Mouse (Mus musculus): Measurements from ENCODE around the gene Esrrb.
A peak's percentile ranks its signal among the peaks of the same experiment; 100 is the strongest.

Gene Esrrb

GRCm38 (mm10) chr12:86422166-86422910 is 61.4 kb downstream of the Esrrb start:
- no peak for DNase-seq (ENCODE audit: low spot score)

DNA sequence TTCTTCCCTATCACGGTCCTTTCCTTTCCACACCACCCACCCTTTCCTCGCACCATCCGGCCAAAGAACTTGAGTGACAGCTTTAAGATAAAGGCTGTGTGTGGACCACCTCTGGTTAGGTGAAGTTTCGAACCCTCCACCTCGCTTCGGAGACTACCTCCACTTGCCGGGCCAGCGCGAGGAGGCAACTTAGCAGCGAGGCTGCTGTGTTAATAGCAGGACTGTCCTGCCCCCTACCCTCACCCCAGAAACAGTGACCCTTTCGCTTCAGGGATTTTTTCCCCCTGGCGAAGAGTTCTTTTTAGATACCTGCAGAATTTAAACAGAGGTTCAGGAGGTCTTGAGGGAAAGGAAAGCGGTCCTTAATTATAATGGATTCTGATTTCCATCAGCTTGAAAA is 62.2 kb downstream of the Esrrb start:
- no peak for DNase-seq (ENCODE audit: low spot score)

GRCm38 (mm10) chr12:86427585-86427984 is 66.7 kb downstream of the Esrrb start:
- DNase-seq (ENCODE audit: low spot score): no peak

GRCm38 (mm10) chr12:86431671-86432070 is 70.8 kb downstream of the Esrrb start:
- no peak for DNase-seq (ENCODE audit: low spot score)

DNA sequence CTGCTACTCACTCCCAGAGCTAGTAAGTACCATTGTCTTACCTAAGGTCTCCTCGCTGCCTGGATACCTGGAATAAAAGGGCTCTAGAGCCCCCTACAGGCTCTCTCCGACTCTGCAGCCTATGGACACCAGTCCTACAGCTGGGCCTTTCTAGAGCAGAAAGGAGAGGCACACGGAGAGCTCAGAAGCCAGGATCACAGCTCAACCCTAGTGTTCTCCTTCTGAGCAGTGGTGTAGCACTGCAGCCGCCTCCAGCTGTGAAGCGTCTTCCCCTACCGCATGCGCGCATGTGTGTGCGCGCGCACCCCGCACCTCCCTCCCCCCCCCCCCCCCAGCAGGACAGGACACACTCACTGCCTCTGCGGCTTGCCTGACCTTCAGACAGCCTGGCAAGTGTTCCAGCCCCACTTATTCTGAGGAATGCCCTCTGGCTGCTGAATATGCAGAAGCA is 72.5 kb downstream of the Esrrb start:
- peak; percentile 34 for DNase-seq (ENCODE audit: low spot score)

DNA sequence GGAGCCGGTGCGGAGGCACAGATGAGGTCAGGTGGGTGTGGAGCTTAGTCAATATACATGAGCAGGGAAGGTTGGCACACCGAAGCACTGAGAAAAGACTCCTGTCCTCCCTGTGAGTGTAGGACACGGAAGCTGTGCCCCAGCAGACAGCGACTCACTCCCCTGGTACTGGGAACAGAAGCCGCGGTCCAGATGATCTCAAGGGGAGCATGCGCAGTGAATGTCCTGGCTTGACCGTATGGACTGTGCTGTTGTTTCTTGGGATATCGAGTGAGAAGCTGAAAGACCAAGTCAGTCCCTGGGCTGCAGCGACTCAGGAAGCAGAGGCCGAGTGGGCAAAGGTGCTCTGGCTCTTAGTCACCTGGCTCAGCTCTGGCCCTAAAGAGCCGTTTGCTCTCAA is 74.7 kb downstream of the Esrrb start:
- DNase-seq (ENCODE audit: low spot score): no peak

DNA sequence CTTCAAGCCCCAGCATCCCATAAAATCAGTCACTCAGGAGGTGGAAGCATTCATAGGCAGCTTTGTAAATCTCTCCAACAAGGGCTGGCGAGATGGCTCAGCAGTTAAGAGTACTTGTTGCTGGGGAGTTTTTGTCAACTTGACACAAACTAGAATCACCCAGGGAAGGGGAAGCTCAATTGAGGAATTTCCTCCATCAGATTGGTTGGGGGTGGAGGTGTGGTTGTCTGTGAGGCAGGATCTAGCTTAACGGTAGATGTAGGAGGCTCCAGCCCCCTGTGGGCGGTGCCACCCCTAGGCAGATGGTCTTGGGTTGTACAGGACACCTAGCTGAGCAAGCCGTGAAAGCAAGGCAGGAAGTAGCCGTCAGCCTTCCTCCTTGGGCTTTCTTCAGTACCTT is 89.9 kb downstream of the Esrrb start:
- no peak for DNase-seq (ENCODE audit: low spot score)

GRCm38 (mm10) chr12:86455009-86455408 is 94.1 kb downstream of the Esrrb start:
- no peak for DNase-seq (ENCODE audit: low spot score)

DNA sequence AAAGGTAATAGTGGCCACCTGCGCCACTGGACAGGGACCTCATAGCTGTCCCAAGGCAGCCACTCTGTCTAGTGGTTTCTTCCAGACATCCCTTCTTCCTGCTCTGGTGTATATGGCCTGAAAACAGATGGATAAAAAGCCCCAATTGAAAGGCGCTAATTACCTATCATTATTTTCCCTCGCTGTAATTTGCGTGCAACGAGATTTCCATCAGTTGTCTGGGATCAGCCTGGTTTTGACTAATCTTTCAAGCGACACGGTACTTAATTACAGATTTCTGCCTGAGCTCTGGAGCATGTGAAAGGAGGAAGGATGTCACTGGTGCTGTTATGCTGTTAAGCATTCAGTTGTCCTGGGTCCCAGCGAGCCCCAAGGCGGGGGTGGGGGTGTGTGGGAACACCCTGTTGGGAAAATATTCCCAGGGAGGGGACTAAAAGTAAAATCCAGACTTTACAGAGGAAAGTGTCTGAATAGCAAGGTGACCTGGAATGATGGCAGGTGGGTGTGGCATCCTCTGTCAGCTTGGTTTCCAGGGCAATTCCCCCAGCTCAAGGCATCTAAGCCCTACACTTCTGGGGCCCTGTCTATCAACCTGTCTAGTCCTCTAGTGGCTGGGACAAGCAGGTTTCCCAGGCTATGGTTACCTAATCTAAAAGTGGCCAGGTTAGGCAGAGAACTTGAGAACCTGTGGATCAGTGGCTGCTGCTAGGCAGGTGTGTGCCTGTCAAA is 102.0 kb downstream of the Esrrb start:
- no peak for DNase-seq (ENCODE audit: low spot score)

DNA sequence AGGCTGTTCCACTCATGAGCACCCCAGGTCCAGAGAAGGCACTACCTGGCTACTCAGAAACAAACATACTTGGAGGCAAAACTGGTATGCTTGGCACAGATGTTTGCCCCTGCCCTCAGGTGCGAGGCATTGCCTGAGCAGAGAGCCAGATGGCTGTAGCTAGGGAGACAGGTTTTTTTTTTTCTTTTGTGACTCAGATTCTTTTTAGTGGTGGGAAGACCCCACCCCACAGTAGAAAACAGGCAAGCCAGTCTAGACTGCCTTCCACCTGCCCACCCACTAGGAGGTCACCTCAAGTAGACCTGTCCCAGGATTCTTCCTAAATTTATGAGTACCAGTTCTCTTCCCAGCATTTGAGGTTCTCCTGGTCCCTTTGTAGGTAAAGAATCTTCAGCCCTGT is 103.5 kb downstream of the Esrrb start:
- no peak for DNase-seq (ENCODE audit: low spot score)

GRCm38 (mm10) chr12:86466180-86466579 is 105.3 kb downstream of the Esrrb start:
- no peak for DNase-seq (ENCODE audit: low spot score)

DNA sequence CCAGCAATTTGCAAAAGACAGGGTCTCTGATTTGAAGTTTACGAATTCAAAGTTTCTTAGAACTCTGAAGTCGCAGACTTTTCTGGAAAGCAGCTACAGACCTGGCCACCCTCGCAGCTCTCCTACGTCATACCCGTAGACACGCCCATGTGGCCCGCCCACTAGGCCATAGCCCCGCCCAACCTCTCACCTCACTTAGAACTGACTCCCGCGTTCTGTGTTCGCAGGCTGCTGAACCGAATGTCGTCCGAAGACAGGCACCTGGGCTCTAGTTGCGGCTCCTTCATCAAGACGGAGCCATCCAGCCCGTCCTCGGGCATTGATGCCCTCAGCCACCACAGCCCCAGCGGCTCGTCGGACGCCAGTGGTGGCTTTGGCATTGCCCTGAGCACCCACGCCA is 109.0 kb downstream of the Esrrb start:
- no peak for DNase-seq (ENCODE audit: low spot score)

- no peak for DNase-seq (ENCODE audit: low spot score)
Measured at GRCm38 (mm10) chr12:86470912-86471311, 110.0 kb downstream of the Esrrb start.

DNA sequence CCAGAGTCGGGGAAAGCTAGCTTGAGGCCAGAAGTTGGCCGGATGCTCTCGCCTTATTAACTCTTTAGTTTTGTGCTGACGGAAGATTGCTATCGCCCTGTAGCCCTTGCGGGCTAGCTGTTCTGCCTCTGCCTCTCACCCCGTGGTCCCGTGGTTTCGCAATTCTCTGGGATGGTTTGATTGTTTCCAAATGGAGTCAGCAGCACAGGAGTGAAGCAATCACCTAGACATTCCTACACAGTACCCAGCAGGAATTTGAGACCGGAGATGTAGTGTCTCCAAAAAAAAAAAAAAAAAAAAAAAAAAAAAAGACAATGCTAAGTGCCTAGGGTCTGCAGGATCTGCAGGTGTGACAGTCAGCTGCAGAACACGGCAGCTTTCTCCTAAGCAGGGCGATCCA is 112.7 kb downstream of the Esrrb start:
- peak; percentile 14 for DNase-seq (ENCODE audit: low spot score)

DNA sequence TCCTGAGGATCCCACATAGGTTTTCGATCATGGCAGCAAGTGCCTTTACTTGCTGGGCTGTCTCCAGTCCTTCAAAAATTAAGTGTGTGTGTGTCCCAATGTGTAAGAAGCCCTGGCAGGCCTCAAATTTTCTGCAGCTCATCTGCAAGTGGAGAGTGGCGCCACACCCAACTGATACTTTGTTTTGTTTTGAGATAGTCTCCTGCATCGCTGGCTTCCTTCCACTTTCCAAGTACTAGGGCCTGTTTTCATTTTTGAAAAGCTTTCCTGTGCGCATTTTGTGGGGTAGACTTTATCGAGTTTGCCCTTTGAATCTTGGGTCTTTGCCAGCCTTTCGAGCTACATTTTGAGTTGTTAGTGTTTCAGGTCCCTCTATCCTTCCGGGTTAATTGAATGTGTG is 115.1 kb downstream of the Esrrb start:
- DNase-seq (ENCODE audit: low spot score): no peak

GRCm38 (mm10) chr12:86478908-86479307 is 118.0 kb downstream of the Esrrb start:
- DNase-seq (ENCODE audit: low spot score): no peak

GRCm38 (mm10) chr12:86482029-86482428 is 121.1 kb downstream of the Esrrb start:
- DNase-seq (ENCODE audit: low spot score): no peak

DNA sequence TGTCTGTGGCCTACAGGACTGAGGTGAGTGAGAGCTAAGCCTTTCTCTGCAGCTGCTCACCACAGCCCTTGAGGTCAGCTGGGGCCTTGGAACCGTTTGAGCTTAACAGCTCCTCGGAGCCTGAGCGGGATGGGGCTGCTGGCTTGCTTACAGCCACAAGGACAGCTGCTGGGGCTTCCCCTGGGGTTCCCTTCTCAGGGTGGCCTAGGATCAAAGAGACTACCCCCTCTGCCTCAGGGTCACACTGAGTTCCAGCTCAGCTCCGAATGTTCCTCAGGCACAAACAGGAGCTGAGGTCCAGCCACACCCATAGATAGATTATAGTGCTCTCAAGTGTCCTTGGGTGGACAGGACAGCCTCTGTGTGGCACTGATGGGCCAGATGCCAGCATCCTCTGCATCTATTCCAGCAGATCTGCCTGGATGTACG is 122.5 kb downstream of the Esrrb start:
- DNase-seq (ENCODE audit: low spot score): peak; percentile 7

GRCm38 (mm10) chr12:86488005-86488404 is 127.1 kb downstream of the Esrrb start:
- no peak for DNase-seq (ENCODE audit: low spot score)

GRCm38 (mm10) chr12:86490052-86490451 is 129.1 kb downstream of the Esrrb start:
- no peak for DNase-seq (ENCODE audit: low spot score)

DNA sequence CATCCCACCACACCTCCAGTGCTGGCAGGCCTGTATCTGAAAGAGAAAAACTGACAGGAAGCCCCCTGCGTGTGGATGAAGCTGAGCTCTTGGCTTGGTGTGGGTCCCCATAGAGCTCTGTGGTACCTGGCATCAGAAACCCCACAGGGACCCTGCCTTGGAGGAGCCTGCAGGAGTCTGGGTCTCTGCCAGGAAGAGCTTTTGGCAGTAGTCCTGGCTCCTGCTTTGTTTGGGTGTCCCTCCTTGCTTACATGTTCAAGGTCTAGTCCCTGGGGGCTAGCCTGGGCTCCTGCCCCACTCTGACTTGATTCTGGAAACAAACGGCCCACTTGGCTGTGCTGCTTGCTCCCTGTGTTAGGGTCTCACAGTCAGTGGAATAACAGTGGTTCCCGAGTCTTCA is 130.6 kb downstream of the Esrrb start:
- no peak for DNase-seq (ENCODE audit: low spot score)

GRCm38 (mm10) chr12:86492822-86493221 is 131.9 kb downstream of the Esrrb start:
- no peak for DNase-seq (ENCODE audit: low spot score)

DNA sequence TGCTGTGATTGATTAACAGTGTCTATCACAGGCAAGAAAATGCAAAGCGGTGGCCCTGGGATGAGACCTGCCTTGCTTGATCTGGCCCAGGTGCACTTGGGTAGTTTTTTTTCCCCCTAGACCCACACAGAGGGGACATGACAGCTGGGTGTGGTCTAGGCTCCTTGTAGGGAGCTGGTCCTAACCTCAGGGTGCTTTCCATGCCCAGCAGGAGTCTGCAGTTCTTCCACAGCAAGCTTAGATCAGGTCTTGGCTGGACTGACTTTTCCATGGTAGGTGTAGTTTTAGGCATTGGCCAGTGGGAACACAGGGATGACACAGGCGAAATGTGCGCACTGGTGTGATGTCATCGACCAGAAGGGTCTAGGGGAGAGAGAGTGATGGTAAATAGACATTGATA is 136.2 kb downstream of the Esrrb start:
- DNase-seq (ENCODE audit: low spot score): no peak

- no peak for DNase-seq (ENCODE audit: low spot score)
Measured at GRCm38 (mm10) chr12:86498765-86499164, 137.8 kb downstream of the Esrrb start.

Data from lung, postnatal 25 days (tissue).